Mouse (Mus musculus): Measurements from ENCODE around the gene Olfr95.
A peak's percentile ranks its signal among the peaks of the same experiment; 100 is the strongest.
"Not testable (repeated sequence)": the region's sequence is repeated elsewhere in the genome, so short reads cannot be mapped to it uniquely, and the experiment has no call there.

Gene Olfr95

GRCm38 (mm10) chr17:37213018-37213417, at the start of gene Olfr95:
TSS of gene Olfr95 (minus strand) at chr17:37213118.
- no peak for DNase-seq (ENCODE audit: low spot score)

- no peak for DNase-seq (ENCODE audit: low spot score)
Observed at GRCm38 (mm10) chr17:37250544-37250943, 37.6 kb upstream of the Olfr95 start.

- DNase-seq (ENCODE audit: low spot score) = no peak
Observed at GRCm38 (mm10) chr17:37249460-37249859, 36.5 kb upstream of the Olfr95 start.

- peak; percentile 12 for DNase-seq (ENCODE audit: low spot score)
Observed at GRCm38 (mm10) chr17:37246715-37247114, 33.8 kb upstream of the Olfr95 start.

GRCm38 (mm10) chr17:37242198-37242597, 29.3 kb upstream of the Olfr95 start:
- no peak for DNase-seq (ENCODE audit: low spot score)

GRCm38 (mm10) chr17:37237230-37237629, 24.3 kb upstream of the Olfr95 start, which contains the start of gene Olfr97:
TSS of gene Olfr97 (minus strand) at chr17:37237330.
- DNase-seq (ENCODE audit: low spot score) = not testable (repeated sequence)

GRCm38 (mm10) chr17:37221879-37222278, 9.0 kb upstream of the Olfr95 start:
- DNase-seq (ENCODE audit: low spot score) = no peak

GRCm38 (mm10) chr17:37219846-37220245, 6.9 kb upstream of the Olfr95 start, which contains the start of gene Olfr96:
TSS of gene Olfr96 (plus strand) at chr17:37220146.
- no peak for DNase-seq (ENCODE audit: low spot score)

- no peak for DNase-seq (ENCODE audit: low spot score)
Observed at GRCm38 (mm10) chr17:37218486-37218885, 5.6 kb upstream of the Olfr95 start.

- no peak for DNase-seq (ENCODE audit: low spot score)
Observed at GRCm38 (mm10) chr17:37210884-37211768, 1.8 kb downstream of the Olfr95 start.

GRCm38 (mm10) chr17:37203917-37204236, 9.0 kb downstream of the Olfr95 start:
- DNase-seq (ENCODE audit: low spot score) = no peak

GRCm38 (mm10) chr17:37203206-37203916, 9.6 kb downstream of the Olfr95 start:
- DNase-seq (ENCODE audit: low spot score) = peak; percentile 65

GRCm38 (mm10) chr17:37200894-37201293, 12.0 kb downstream of the Olfr95 start, which contains the start of gene Olfr94:
TSS of gene Olfr94 (minus strand) at chr17:37200994.
- no peak for DNase-seq (ENCODE audit: low spot score)

- DNase-seq (ENCODE audit: low spot score) = no peak
Observed at GRCm38 (mm10) chr17:37196845-37197724, 15.8 kb downstream of the Olfr95 start.

- DNase-seq (ENCODE audit: low spot score) = no peak
Observed at GRCm38 (mm10) chr17:37194782-37195181, 18.1 kb downstream of the Olfr95 start.

GRCm38 (mm10) chr17:37193656-37194055, 19.3 kb downstream of the Olfr95 start, which contains the start of gene Ubd:
TSS of gene Ubd (plus strand) at chr17:37193892.
- DNase-seq (ENCODE audit: low spot score) = no peak

- DNase-seq (ENCODE audit: low spot score) = no peak
Observed at GRCm38 (mm10) chr17:37193032-37193431, 19.9 kb downstream of the Olfr95 start.

GRCm38 (mm10) chr17:37190711-37191110, 22.2 kb downstream of the Olfr95 start:
- peak; percentile 10 for DNase-seq (ENCODE audit: low spot score)

GRCm38 (mm10) chr17:37185474-37185873, 27.4 kb downstream of the Olfr95 start:
- no peak for DNase-seq (ENCODE audit: low spot score)

GRCm38 (mm10) chr17:37161394-37161793, 51.5 kb downstream of the Olfr95 start, which contains the start of gene Olfr93:
TSS of gene Olfr93 (minus strand) at chr17:37161494.
- no peak for DNase-seq (ENCODE audit: low spot score)
